Mouse (Mus musculus) heart, embryonic 16.5 days (tissue): ENCODE measurements at regions not wholly inside any gene's neighbourhood (a gene's known extent, or its start where the extent isn't known, plus 50 kb on each side); places are given as distances from the start of the nearest gene placed in this dataset.
"Not testable (repeated sequence)": the region's sequence is repeated elsewhere in the genome, so short reads cannot be mapped to it uniquely, and the experiment has no call there.

Experiments used
- ATAC-seq: fragments of 200-750 bp; cut with Nextera tagmentation; replicated peaks from 2 replicates; pipeline ENCODE4 v1.8.0; 2017; ENCODE audit warnings: moderate number of reproducible peaks; ENCODE audit not compliant: insufficient read depth, low FRiP score; ENCODE audit errors: extremely low read depth
- H3K27ac ChIP-seq: fragments of 300-500 bp; sonication (generic); 2 replicates; pipeline ENCODE4 v1.5.1; 2014; ENCODE audit warnings: mild to moderate bottlenecking, low read length, control low read depth, moderate library complexity
- H3K27me3 ChIP-seq: fragments of 300-500 bp; sonication (generic); 2 replicates; pipeline ENCODE4 v1.6.1; 2014; ENCODE audit warnings: low read length, mixed read lengths; ENCODE audit not compliant: control insufficient read depth, insufficient read depth
- H3K36me3 ChIP-seq: fragments of 300-500 bp; sonication (generic); 2 replicates; pipeline ENCODE4 v1.6.1; 2014; ENCODE audit not compliant: control insufficient read depth, insufficient read depth
- H3K4me1 ChIP-seq: fragments of 300-500 bp; sonication (generic); 2 replicates; pipeline ENCODE4 v1.6.1; 2014; ENCODE audit warnings: low read length, mixed read lengths; ENCODE audit not compliant: control insufficient read depth, insufficient read depth
- H3K4me2 ChIP-seq: fragments of 300-500 bp; sonication (generic); 2 replicates; pipeline ENCODE4 v1.6.1; 2014; ENCODE audit warnings: low read depth, mild to moderate bottlenecking, control low read depth, low read length
- H3K4me3 ChIP-seq: fragments of 300-500 bp; sonication (generic); 2 replicates; pipeline ENCODE4 v1.5.1; 2014; ENCODE audit warnings: mild to moderate bottlenecking, control low read depth, low read length
- H3K9ac ChIP-seq: fragments of 300-500 bp; sonication (generic); 2 replicates; pipeline ENCODE4 v1.6.1; 2014; ENCODE audit warnings: low read length, control low read depth
- H3K9me3 ChIP-seq: fragments of 300-500 bp; sonication (generic); replicated peaks from 2 replicates; pipeline ENCODE4 v1.6.1; 2016; ENCODE audit warnings: low read length; ENCODE audit not compliant: control insufficient read depth
- WGBS: fragments of 180-500 bp; shearing (Covaris S2); extraction: QIAGEN DNeasy Blood & Tissue Kit; methylation state at CpG from one replicate; pipeline ENCODE4 v1.1.7; 2014; 5-methylcytosine and 5-hydroxymethylcytosine counted together

GRCm38 (mm10) chr2:78253601-78254097, 307.5 kb upstream of the Cwc22 start:
- H3K9ac ChIP-seq, result no peak overlapping the region
- WGBS, result 76% methylated on average over 10 of the region's 10 CpGs
- ATAC-seq, result no peak
- H3K4me3 ChIP-seq, result no peak overlapping the region
- no peak overlapping the region for H3K4me2 ChIP-seq
- no peak overlapping the region for H3K27ac ChIP-seq
- H3K4me1 ChIP-seq, result no peaks in the 10 kb centered on the region
- H3K36me3 ChIP-seq, result no peaks in the 10 kb centered on the region
- no peaks in the 10 kb centered on the region for H3K27me3 ChIP-seq
- H3K9me3 ChIP-seq, result no peaks in the 10 kb centered on the region

GRCm38 (mm10) chr2:78246354-78246753, 300.2 kb upstream of the Cwc22 start:
- no peak for ATAC-seq
- Histone ChIP-seq H3K4me2 (no peak overlapping the region), H3K36me3 (no peaks in the 10 kb centered on the region), H3K27me3 (no peaks in the 10 kb centered on the region), H3K9me3 (no peaks in the 10 kb centered on the region), H3K4me1 (no peaks in the 10 kb centered on the region), H3K9ac (no peak overlapping the region), H3K4me3 (no peak overlapping the region), H3K27ac (no peak overlapping the region)
- 67% methylated on average over 5 of the region's 5 CpGs for WGBS

GRCm38 (mm10) chr2:78240299-78240698, 294.1 kb upstream of the Cwc22 start:
- no peaks in the 10 kb centered on the region for H3K36me3 ChIP-seq
- peaks cover 5% of the 10 kb centered on the region; the same call in 1 of the 2 replicates for H3K4me1 ChIP-seq
- no peaks in the 10 kb centered on the region for H3K9me3 ChIP-seq
- no peak overlapping the region for H3K9ac ChIP-seq
- H3K4me2 ChIP-seq, result no peak overlapping the region
- no peak overlapping the region for H3K27ac ChIP-seq
- no peak overlapping the region for H3K4me3 ChIP-seq
- 27% methylated on average over 2 of the region's 2 CpGs for WGBS
- H3K27me3 ChIP-seq, result no peaks in the 10 kb centered on the region
- no peak for ATAC-seq

GRCm38 (mm10) chr2:78225383-78226100, 279.4 kb upstream of the Cwc22 start:
- H3K27me3 ChIP-seq, ATAC-seq, H3K36me3 ChIP-seq, H3K4me2 ChIP-seq, H3K4me1 ChIP-seq, H3K9me3 ChIP-seq, H3K27ac ChIP-seq, H3K4me3 ChIP-seq, H3K9ac ChIP-seq: not testable (repeated sequence)
- WGBS, result 84% methylated on average over 4 of the region's 4 CpGs

- no peaks in the 10 kb centered on the region for H3K4me1 ChIP-seq
- no peak for ATAC-seq
- no peaks in the 10 kb centered on the region for H3K36me3 ChIP-seq
- H3K4me3 ChIP-seq, result no peak overlapping the region
- H3K27ac ChIP-seq, result no peak overlapping the region
- H3K4me2 ChIP-seq, result no peak overlapping the region
- no peaks in the 10 kb centered on the region for H3K27me3 ChIP-seq
- no peaks in the 10 kb centered on the region for H3K9me3 ChIP-seq
- H3K9ac ChIP-seq, result no peak overlapping the region
- WGBS, result 51% methylated on average over 8 of the region's 8 CpGs
Measured at GRCm38 (mm10) chr2:78214469-78214868, 268.3 kb upstream of the Cwc22 start.

GRCm38 (mm10) chr2:78205125-78205524, 258.9 kb upstream of the Cwc22 start:
- Histone ChIP-seq H3K9me3 (no peaks in the 10 kb centered on the region), H3K27me3 (no peaks in the 10 kb centered on the region), H3K4me2 (no peak overlapping the region), H3K27ac (no peak overlapping the region), H3K36me3 (no peaks in the 10 kb centered on the region), H3K4me3 (no peak overlapping the region), H3K9ac (no peak overlapping the region), H3K4me1 (no peaks in the 10 kb centered on the region)
- 68% methylated on average over 5 of the region's 5 CpGs for WGBS
- no peak for ATAC-seq

- 77% methylated on average over 4 of the region's 4 CpGs for WGBS
- Histone ChIP-seq H3K27me3 (no peaks in the 10 kb centered on the region), H3K27ac (no peak overlapping the region), H3K36me3 (no peaks in the 10 kb centered on the region), H3K9me3 (no peaks in the 10 kb centered on the region), H3K9ac (no peak overlapping the region), H3K4me3 (no peak overlapping the region), H3K4me1 (no peaks in the 10 kb centered on the region), H3K4me2 (no peak overlapping the region)
- no peak for ATAC-seq
Measured at GRCm38 (mm10) chr2:78196006-78196405, 249.8 kb upstream of the Cwc22 start.

- no peaks in the 10 kb centered on the region for H3K9me3 ChIP-seq
- H3K36me3 ChIP-seq, result no peaks in the 10 kb centered on the region
- H3K4me2 ChIP-seq, result no peak overlapping the region
- H3K27ac ChIP-seq, result no peak overlapping the region
- no peak overlapping the region for H3K4me3 ChIP-seq
- no peaks in the 10 kb centered on the region for H3K27me3 ChIP-seq
- H3K4me1 ChIP-seq, result no peaks in the 10 kb centered on the region
- WGBS, result 12% methylated on average over 1 of the region's 1 CpGs
- H3K9ac ChIP-seq, result no peak overlapping the region
- no peak for ATAC-seq
Measured at GRCm38 (mm10) chr2:78189620-78190019, 243.4 kb upstream of the Cwc22 start.

GRCm38 (mm10) chr2:78184950-78185349, 238.8 kb upstream of the Cwc22 start:
- Histone ChIP-seq H3K4me3 (no peak overlapping the region), H3K4me1 (no peaks in the 10 kb centered on the region), H3K27me3 (no peaks in the 10 kb centered on the region), H3K9me3 (no peaks in the 10 kb centered on the region), H3K9ac (no peak overlapping the region), H3K36me3 (no peaks in the 10 kb centered on the region), H3K27ac (no peak overlapping the region), H3K4me2 (no peak overlapping the region)
- no peak for ATAC-seq
- 73% methylated on average over 1 of the region's 1 CpGs for WGBS
